Mouse (Mus musculus): ENCODE data around the gene Eva1a.

GRCm38 (mm10) chr6:82091773-82092172 is 50.9 kb downstream of the Eva1a start:
- TF ChIP-seq CTCF (IDR thresholded peaks at IDR 0.05; ENCODE audit: low read depth, low read length) (no peak), POLR2A (IDR thresholded peaks at IDR 0.05; ENCODE audit: extremely low read depth, insufficient read depth, low read length) (no peak)
